Mouse (Mus musculus): ENCODE data around the gene Mbd5. TPM values are rescaled to one million over a fixed set of nuclear protein-coding genes. Genes with fewer than 3 reads are reported as not detected.

Gene Mbd5
- total RNA-seq (2014; rRNA removed) (27.6 and 27.7 TPM in 2 replicates), polyA plus RNA-seq (2015; fragmentation: Nextera tagmentation; extraction: Ambion mirVana) (22.7 and 25.1 TPM in 2 replicates)

DNA sequence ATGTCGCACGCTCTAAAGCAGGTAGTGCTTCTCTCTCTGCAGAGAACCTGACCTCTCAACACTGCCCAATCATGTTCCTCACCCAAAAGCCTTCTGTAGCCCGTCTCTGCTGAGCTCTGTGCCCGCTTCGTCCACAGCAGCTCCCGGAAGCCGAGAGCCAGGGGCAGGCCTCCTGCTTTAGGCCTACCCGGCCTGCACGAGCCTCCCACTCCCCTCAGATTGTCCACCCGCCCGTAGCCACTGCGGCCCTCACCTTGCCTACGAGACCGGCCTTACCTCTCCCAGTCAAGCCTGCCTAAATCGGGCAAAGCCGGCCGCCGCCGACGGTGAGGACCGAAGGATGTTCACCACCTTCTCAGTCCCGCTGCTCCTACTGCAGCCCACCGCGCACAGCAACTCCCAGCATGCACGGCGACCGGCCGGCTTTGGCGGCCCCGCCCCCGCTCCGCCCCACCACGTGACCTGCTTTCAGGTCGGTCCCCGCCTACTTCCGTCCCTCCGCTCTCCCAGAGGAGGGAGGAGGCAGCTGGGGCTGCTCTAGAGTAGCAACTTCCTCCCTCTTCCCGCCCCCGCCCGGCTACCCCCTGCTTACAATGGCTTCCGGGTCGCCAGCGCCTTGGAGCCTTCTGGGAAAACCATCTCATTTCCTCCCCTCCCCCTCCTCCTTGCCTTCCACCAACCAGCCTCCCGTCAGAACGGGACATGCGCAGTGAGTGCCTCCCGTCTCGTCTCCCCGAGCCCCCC is at the start of gene Mbd5:
Mbd5 (plus strand) TSS at position 668 of the 744 bp plus-strand sequence.
- DNase-seq (ENCODE audit: low spot score) = peak; percentile 99
- Histone ChIP-seq H3K27me3 (ENCODE audit: insufficient read depth, low read length) (no peaks in the 10 kb centered on the region), H3K4me1 (ENCODE audit: insufficient read depth, low read length) (no peaks in the 10 kb centered on the region), H3K4me2 (ENCODE audit: low read depth, low read length, poor library complexity, severe bottlenecking) (peak within 1 kb of the TSS; percentile 57), H3K36me3 (ENCODE audit: insufficient read depth, low read length) (no peaks in the 10 kb centered on the region), H3K4me3 (ENCODE audit: low read depth, low read length) (peak within 1 kb of the TSS; percentile 76), H3K9me3 (ENCODE audit: low read length) (no peaks in the 10 kb centered on the region), H3K27ac (ENCODE audit: low read depth, low read length) (peak within 1 kb of the TSS; percentile 95), H3K9ac (replicated peaks; ENCODE audit: low read length, poor library complexity, severe bottlenecking) (peak within 1 kb of the TSS; percentile 93)
- TF ChIP-seq CTCF (IDR thresholded peaks at IDR 0.05) = no peak
- WGBS = under 1% methylated on average over 38 of the region's 49 CpGs
- peak; percentile 99 for ATAC-seq (ENCODE audit: low FRiP score)

GRCm38 (mm10) chr2:48908866-48909265 is 40.4 kb upstream of the Mbd5 start:
- peak; percentile 80 for TF ChIP-seq CTCF (IDR thresholded peaks at IDR 0.05)
- ATAC-seq (ENCODE audit: low FRiP score) = no peak

GRCm38 (mm10) chr2:48914185-48914584 is 35.1 kb upstream of the Mbd5 start:
- WGBS = 75% methylated on average over 1 of the region's 1 CpGs
- no peak for ATAC-seq (ENCODE audit: low FRiP score)
- no peak overlapping the region for H3K4me3 ChIP-seq (ENCODE audit: low read depth, low read length)

More at GRCm38 (mm10) chr2:48908866-48909265, 40.4 kb upstream of the Mbd5 start:
- WGBS = 46% methylated on average over 2 of the region's 2 CpGs
- Histone ChIP-seq H3K27ac (ENCODE audit: low read depth, low read length) (no peak overlapping the region), H3K4me3 (ENCODE audit: low read depth, low read length) (no peak overlapping the region), H3K27me3 (ENCODE audit: insufficient read depth, low read length) (no peaks in the 10 kb centered on the region), H3K9me3 (ENCODE audit: low read length) (no peaks in the 10 kb centered on the region), H3K4me2 (ENCODE audit: low read depth, low read length, poor library complexity, severe bottlenecking) (no peak overlapping the region), H3K36me3 (ENCODE audit: insufficient read depth, low read length) (peaks cover 6% of the 10 kb centered on the region; the same call in 1 of the 2 replicates), H3K4me1 (ENCODE audit: insufficient read depth, low read length) (no peaks in the 10 kb centered on the region), H3K9ac (replicated peaks; ENCODE audit: low read length, poor library complexity, severe bottlenecking) (no peak overlapping the region)
- DNase-seq (ENCODE audit: low spot score) = peak; percentile 58

DNA sequence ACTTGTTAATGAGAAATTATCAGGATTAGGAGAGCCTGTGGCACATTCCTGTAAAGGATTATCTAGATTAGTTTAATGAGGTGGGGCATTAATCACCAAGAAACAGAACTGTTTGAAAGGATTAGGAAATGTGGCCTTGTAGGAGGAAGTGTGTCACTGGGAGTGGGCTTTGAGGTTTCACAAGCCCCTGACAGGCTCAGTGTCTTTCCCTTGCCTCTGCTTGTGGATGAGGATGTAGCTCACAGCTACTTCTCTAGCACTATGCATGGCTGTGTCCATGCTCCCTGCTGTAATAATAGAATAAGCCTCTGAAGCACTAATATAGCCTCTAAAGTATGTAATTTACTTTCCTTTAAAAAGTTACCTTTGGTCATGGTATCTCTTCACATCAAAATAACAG is 33.5 kb upstream of the Mbd5 start:
- ATAC-seq (ENCODE audit: low FRiP score) (no peak), DNase-seq (ENCODE audit: low spot score) (no peak)
- Histone ChIP-seq H3K4me3 (ENCODE audit: low read depth, low read length) (no peak overlapping the region), H3K27me3 (ENCODE audit: insufficient read depth, low read length) (no peaks in the 10 kb centered on the region), H3K27ac (ENCODE audit: low read depth, low read length) (no peak overlapping the region), H3K4me2 (ENCODE audit: low read depth, low read length, poor library complexity, severe bottlenecking) (no peak overlapping the region), H3K36me3 (ENCODE audit: insufficient read depth, low read length) (peaks cover 6% of the 10 kb centered on the region; the same call in 1 of the 2 replicates), H3K9me3 (ENCODE audit: low read length) (no peaks in the 10 kb centered on the region), H3K9ac (replicated peaks; ENCODE audit: low read length, poor library complexity, severe bottlenecking) (no peak overlapping the region), H3K4me1 (ENCODE audit: insufficient read depth, low read length) (no peaks in the 10 kb centered on the region)
- TF ChIP-seq CTCF (IDR thresholded peaks at IDR 0.05) = no peak

More at GRCm38 (mm10) chr2:48914185-48914584, 35.1 kb upstream of the Mbd5 start:
- Histone ChIP-seq H3K36me3 (ENCODE audit: insufficient read depth, low read length) (peaks cover 9% of the 10 kb centered on the region; the same call in 1 of the 2 replicates), H3K27me3 (ENCODE audit: insufficient read depth, low read length) (no peaks in the 10 kb centered on the region), H3K9me3 (ENCODE audit: low read length) (no peaks in the 10 kb centered on the region), H3K27ac (ENCODE audit: low read depth, low read length) (no peak overlapping the region), H3K9ac (replicated peaks; ENCODE audit: low read length, poor library complexity, severe bottlenecking) (no peak overlapping the region), H3K4me1 (ENCODE audit: insufficient read depth, low read length) (no peaks in the 10 kb centered on the region), H3K4me2 (ENCODE audit: low read depth, low read length, poor library complexity, severe bottlenecking) (no peak overlapping the region)
- peak; percentile 45 for TF ChIP-seq CTCF (IDR thresholded peaks at IDR 0.05)
- DNase-seq (ENCODE audit: low spot score) = no peak

GRCm38 (mm10) chr2:48935058-48935457 is 14.2 kb upstream of the Mbd5 start:
- ATAC-seq (ENCODE audit: low FRiP score) (no peak), DNase-seq (ENCODE audit: low spot score) (no peak)
- Histone ChIP-seq H3K27me3 (ENCODE audit: insufficient read depth, low read length) (no peaks in the 10 kb centered on the region), H3K9me3 (ENCODE audit: low read length) (no peaks in the 10 kb centered on the region), H3K36me3 (ENCODE audit: insufficient read depth, low read length) (peaks cover 6% of the 10 kb centered on the region; the same call in 1 of the 2 replicates), H3K9ac (replicated peaks; ENCODE audit: low read length, poor library complexity, severe bottlenecking) (no peak overlapping the region), H3K4me3 (ENCODE audit: low read depth, low read length) (no peak overlapping the region), H3K27ac (ENCODE audit: low read depth, low read length) (no peak overlapping the region), H3K4me2 (ENCODE audit: low read depth, low read length, poor library complexity, severe bottlenecking) (no peak overlapping the region), H3K4me1 (ENCODE audit: insufficient read depth, low read length) (no peaks in the 10 kb centered on the region)
- 86% methylated on average over 2 of the region's 2 CpGs for WGBS
- TF ChIP-seq CTCF (IDR thresholded peaks at IDR 0.05) = no peak

DNA sequence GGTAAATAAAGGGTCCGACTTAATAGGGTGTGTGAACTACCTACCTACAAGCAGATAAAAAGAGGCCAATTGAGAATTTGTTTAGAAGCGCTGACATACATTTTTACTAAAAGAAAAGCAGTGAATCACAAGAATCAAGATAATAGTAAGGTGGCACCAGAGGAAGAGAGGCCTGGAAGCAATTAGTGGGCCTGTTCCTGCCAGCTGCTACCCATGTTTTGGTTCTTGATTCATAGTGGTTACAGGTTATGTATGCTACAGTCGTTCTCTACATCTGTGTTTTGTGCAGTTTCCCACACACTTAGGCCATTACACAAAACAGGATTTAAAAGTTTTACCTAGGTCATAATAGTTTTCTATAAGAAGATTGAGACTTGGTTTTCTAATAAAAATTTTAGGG is 1.5 kb upstream of the Mbd5 start:
- ATAC-seq (ENCODE audit: low FRiP score) = no peak

More for the DNA sequence above, 1.5 kb upstream of the Mbd5 start:
- Histone ChIP-seq H3K4me3 (ENCODE audit: low read depth, low read length) (peak overlapping the region; percentile 76; the same call in 1 of the 2 replicates), H3K9ac (replicated peaks; ENCODE audit: low read length, poor library complexity, severe bottlenecking) (no peak overlapping the region), H3K4me1 (ENCODE audit: insufficient read depth, low read length) (no peaks in the 10 kb centered on the region), H3K9me3 (ENCODE audit: low read length) (no peaks in the 10 kb centered on the region), H3K4me2 (ENCODE audit: low read depth, low read length, poor library complexity, severe bottlenecking) (peak overlapping the region; percentile 57), H3K27me3 (ENCODE audit: insufficient read depth, low read length) (no peaks in the 10 kb centered on the region), H3K27ac (ENCODE audit: low read depth, low read length) (no peak overlapping the region), H3K36me3 (ENCODE audit: insufficient read depth, low read length) (no peaks in the 10 kb centered on the region)
- WGBS = 79% methylated on average over 3 of the region's 3 CpGs
- no peak for DNase-seq (ENCODE audit: low spot score)
- TF ChIP-seq CTCF (IDR thresholded peaks at IDR 0.05) = no peak

All from midbrain, postnatal 0 days (tissue).